Mouse (Mus musculus): Measurements from ENCODE around the gene Ifna16.

Ifna16 gene

GRCm38 (mm10) chr4:88676824-88677223, at the start of gene Ifna16:
TSS of gene Ifna16 (minus strand) at chr4:88676924.
- no peak for DNase-seq

DNA sequence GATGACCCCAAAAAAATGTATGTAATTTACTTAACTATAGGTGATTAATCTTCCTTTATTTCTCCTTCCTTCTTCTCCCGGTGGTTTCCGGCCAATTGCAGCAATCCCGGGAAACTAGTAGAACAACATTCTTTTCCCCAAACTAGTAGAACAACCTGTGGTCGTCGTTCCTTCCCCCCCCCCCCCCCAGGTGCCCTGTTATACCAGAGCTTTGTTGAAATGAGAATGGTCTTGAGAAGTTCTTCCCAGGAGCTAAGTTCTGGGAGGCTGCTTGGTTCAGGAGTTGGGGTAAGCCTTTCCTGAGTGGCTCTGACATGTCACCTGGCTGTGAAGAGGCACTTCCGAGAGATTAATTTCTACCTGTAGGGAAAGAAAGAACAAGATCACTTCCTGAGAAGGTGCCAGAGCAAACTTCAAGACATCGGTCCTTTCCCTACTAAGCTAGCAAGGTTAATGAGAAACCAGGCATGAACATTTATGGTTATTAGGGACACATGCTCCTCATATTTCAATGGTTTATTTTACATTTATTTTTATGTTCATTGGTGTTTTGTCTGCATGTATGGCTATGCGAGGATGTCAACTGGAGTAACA, 46.9 kb upstream of the Ifna16 start:
- DNase-seq: no peak

DNA sequence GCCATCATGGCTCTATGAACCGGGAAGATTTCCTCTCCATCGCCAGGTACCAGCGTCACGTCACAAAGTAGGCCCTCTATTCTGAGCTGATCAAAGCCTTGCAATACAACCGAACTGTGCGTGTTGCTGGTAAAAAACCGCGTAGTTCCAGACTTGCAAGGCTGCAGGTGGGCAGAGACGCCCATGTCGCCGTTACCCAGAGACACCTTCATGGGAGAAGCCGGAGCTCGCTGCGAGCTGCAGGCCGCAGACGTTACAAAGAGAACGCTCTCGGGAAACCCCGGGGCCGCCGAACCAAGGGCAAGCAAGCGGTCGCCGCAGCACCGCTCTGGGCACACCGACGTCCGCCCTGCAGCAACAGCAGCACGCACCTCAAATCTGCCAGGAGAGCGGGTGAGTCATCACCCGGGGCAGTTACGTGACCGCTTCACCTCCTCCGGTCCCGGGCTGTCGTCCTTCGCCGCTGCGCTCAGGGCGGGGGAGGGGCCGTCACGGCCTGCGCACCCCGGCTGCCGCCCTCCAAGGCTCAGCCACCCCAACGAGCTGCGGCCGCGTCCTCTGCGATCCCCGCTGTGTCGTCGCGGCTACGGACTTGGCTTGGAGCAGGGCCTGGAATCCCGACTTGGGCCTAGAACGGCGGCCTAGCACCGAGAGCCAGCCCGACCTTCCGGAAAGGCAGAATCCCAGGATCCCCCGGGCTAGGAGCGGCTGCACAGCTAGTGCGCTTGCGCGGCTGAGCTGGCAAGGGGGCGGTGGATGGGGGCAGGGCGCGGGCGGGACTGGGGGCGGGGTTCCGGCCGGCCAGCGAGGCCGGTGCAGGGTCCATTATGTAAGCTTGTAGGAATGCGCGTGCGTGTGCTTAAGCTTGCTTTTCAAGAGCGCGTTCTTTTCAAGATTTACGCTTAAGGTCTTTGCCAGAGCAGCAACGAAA, 45.3 kb upstream of the Ifna16 start, which contains the start of the genes Gm26566 and Klhl9:
Gene Gm26566, plus strand, starts transcription at position 15 of the 931 bp plus-strand sequence.
Gene Klhl9, minus strand, starts transcription at position 675 of the 931 bp plus-strand sequence.
- peak; percentile 82 to 85 for DNase-seq

GRCm38 (mm10) chr4:88718715-88719114, 42.0 kb upstream of the Ifna16 start:
- DNase-seq: no peak

GRCm38 (mm10) chr4:88715059-88715458, 38.3 kb upstream of the Ifna16 start:
- DNase-seq: no peak

DNA sequence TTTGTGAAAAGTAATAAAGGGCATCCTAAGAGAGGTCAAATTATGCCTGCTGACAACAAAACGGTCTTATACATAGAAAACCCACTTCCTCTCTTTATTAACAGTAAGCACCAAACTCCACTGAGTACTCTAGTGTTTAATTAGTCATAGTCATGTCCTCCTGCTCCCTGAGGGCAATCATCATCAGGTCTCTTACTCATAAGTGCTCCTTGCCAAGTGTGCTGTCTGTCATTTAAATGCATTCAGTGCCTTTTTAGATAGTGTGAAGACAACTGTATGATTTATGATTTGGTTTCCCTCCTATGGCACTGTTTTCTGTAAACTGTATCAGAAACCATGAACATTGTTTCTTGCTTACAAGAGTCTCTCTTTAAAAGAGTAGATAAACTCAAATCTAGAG, 37.6 kb upstream of the Ifna16 start:
- no peak for DNase-seq

DNA sequence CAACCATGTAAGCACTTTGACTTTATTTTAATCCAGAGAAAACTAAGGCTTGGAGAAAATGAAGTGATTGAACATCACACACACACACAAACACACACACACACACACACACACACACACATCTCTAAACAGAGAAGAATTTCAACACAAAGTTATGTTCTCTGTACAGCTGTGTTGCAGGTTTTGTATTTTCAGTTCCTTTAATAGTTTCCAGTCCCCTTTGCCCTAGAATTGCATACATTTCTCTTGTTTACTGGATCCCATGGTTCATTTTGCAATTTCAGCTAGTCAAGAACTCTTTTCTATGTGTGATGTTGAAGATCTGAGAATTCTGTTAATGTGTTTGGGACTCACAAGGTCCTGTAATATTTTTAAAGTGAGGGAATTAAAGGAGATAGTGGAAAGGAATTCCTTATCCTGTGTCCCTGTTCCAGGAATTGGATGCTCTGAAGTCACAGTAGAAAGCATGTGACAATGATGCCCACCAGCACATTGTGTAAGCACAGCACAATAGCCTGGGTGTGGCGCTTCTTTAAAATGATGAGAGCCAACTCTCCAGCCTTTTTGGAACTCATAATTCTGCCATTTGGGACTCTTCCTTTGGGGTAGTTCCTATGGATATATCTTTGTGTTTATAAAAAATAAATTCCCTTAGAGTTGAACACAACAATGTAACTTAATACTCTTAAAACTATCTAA, 30.6 kb upstream of the Ifna16 start:
- no peak for DNase-seq

DNA sequence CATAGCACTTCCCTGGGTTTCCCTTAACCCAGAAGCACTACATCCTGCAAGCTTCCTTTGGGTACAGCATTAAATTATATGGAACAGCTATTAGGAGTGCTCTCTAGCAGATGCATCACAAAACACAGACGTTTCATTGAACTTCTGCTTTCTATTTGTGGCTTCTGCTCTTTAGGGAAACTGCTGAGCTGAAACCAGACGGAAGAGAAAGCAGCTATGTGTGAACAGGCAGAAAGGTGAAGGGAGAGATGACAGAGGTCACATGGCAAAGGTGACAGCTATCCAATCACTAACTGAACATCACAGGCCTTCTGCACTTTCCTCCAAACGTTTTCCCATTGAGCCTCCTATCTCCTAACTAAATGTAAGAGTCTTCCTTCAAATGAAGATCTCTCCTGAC, 29.2 kb upstream of the Ifna16 start:
- DNase-seq: peak; percentile 49 to 52

GRCm38 (mm10) chr4:88699301-88699700, 22.6 kb upstream of the Ifna16 start:
- DNase-seq: no peak

- DNase-seq: no peak
These were observed 22.1 kb upstream of the Ifna16 start for GRCm38 (mm10) chr4:88698781-88699180.

- no peak for DNase-seq
These were observed 21.0 kb upstream of the Ifna16 start for GRCm38 (mm10) chr4:88697753-88698152.

DNA sequence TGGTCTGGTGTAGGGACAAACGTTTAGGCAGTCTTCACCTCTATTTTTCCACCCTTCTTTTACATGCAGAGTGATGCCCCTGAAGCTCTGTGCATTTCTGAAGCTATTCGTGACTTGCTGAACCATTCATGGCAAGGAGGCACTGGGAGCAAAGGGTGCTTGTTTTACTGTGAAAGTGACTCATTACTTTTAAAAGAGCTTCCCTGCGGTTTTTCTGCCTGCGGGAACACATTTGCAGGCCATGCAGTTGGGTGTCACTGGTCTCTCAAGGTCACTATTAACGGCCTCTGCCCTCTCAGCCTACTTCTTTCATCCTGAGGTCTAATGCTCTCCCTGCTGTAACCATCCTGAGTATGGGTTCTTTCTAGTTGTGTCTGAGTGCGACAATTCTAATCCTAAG, 20.4 kb upstream of the Ifna16 start:
- no peak for DNase-seq

GRCm38 (mm10) chr4:88696237-88696884, 19.6 kb upstream of the Ifna16 start:
- peak; percentile 83 to 84 for DNase-seq

- DNase-seq: no peak
These were observed 16.7 kb upstream of the Ifna16 start for GRCm38 (mm10) chr4:88693392-88693791.

- DNase-seq: no peak
These were observed 15.8 kb upstream of the Ifna16 start for GRCm38 (mm10) chr4:88692537-88692936.

GRCm38 (mm10) chr4:88691259-88691658, 14.5 kb upstream of the Ifna16 start, which contains the start of gene Ifnab:
TSS of gene Ifnab (minus strand) at chr4:88691359.
- DNase-seq: no peak

DNA sequence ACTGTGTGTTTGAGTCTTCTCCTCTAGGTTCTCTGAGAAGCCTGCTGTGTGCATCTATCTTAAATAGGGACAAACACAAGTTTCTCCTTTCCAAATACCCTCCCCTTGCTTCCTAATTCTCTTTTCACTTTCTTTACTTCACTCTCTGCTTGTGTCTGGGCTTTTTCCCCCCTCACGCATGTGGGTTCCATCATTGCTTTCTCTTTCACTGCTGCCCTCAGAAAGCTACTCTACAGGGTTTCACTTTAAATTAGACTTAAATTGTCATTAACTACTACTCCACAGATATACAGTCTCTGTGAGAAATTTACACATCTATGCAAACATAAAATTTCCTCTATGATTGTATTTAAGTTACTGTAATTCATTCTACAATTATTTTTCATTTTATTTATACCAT, 7.1 kb upstream of the Ifna16 start, which contains the start of gene Ifna2:
Gene Ifna2, minus strand, starts transcription at position 101 of the 400 bp plus-strand sequence.
- no peak for DNase-seq

GRCm38 (mm10) chr4:88681353-88681752, 4.6 kb upstream of the Ifna16 start:
- no peak for DNase-seq

DNA sequence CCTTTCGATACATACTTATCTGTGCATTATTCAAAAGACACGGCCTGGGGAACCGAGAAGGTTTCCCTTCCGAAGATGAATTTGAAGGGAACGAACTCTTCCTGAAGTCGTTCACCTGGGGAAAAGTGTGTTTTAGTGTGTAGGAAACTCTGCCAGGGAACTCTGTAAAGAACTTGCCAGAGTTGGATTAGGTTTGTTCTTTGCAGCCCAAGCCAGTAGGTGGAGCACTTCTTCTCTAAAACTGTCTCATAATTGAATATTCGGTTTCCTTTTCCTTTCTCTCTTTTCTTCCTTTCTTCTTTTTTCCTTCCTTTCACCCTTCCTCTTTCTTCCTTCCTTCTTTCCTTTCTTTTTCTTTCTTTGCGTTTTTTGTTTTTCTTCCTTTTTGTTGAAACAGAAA, 3.6 kb upstream of the Ifna16 start:
- DNase-seq: peak; percentile 34 to 47

DNA sequence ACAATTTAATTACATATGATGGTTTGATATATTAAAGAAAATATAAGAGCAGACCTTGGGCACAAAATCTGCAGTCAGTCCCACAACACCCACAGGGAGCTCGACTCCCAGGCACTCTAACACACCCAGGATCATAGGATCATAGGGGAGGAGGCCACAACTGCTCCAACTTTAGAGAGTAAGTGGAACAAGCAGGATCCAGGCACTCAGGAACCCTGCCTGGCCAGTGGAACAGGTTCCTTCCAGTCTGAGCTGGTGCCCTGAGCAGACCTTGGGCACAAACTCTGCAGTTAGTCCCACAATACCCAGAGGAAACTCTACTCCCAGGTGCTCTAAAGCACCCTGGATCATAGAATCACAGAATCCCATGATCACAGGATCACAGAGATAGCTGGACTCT, 21.3 kb downstream of the Ifna16 start:
- no peak for DNase-seq

DNA sequence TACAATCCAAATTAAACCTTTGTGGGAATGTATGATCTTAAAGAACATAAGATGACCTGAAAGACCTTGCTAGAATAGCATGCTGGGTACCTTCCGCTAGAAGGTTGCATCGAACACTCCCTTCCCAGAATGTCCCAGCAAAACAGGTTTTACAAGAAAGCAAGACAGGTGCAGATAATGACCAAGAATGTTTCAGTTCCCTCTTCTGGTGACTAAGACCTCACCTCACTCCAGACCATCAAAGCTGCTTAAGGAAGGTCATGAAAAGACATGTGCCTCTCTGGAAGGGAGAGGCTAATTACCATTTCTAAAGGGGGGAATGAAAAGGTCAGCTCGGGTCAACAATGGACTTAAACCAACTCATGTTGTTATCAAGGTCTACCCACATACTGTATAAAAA, 23.1 kb downstream of the Ifna16 start:
- DNase-seq: no peak

DNA sequence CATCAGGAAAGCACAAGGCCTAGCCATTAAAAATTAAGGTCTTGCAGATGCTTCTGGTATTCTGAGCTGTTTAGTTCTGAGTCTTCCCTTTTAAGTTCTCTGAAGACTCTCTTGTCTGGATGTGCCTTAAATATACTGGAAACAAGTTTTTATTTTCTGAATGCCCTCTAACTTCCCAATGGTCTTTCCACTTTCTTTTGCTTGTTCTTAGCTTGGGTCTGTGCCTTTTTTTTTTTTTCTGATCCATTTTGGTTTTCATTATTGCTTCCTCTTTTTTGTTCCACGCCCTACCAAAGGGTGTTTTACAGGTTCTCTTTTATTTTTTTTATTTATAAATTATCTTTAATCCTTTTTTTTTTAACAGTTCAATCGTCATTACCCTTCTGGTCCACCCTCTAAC, 32.4 kb downstream of the Ifna16 start, which contains the start of gene Ifna13:
Gene Ifna13, minus strand, starts transcription at position 101 of the 400 bp plus-strand sequence.
- DNase-seq: no peak

DNA sequence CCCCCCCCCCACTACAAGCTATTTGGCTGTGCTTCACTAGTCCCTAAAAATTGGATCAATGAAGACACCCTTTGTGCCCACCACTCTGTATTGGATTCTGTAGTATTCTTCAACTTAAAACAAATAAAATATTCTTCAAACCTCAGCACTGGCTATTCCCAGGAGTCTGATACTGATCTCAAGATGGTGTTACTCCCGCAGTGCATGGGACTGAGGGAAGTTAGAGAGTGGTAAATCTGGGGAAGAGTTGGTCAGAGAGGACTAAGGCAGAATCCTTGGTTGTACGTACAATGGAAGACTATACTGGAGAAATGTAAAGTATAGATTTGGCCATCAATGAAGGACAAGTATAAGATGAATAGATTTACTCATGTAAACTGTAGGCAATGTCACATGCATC, 34.2 kb downstream of the Ifna16 start:
- no peak for DNase-seq
